Mouse (Mus musculus) testis, adult 2 months (tissue): ENCODE data around the gene Acd.

ENCODE experiments used
- CTCF ChIP-seq: fragments of 200-500 bp; IDR thresholded peaks from 2 replicates; pipeline ENCODE4 v1.5.1; 2012; ENCODE audit warnings: low read depth, mild to moderate bottlenecking, inconsistent platforms, low read length, moderate library complexity; ENCODE audit not compliant: control insufficient read depth, insufficient read depth, insufficient replicate concordance
- POLR2A ChIP-seq: fragments of 200-500 bp; IDR thresholded peaks from 2 replicates; pipeline ENCODE4 v1.6.1; 2012; ENCODE audit warnings: low read depth, mild to moderate bottlenecking, inconsistent platforms, low read length, moderate library complexity; ENCODE audit not compliant: control insufficient read depth

DNA sequence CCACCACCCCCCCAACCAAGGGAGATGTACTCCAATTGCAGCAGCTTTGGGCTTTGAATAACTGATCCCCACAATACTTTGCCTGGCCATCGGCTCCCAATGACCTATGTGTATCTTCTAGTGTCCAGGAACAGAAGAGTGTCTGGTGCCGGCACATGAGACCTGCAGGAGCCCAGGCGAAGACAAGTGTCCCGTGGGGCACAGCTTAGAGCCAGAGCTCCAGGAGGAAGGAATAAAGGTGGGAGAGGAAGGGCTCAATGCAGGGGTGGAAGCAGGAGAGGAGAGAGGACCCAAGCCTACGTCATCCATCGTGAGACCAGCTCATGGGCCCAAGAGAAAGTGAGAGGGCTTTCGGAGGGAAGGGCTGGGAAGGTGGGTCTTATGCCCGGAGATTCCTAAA lies 7.8 kb upstream of the Acd start:
- TF ChIP-seq POLR2A (no peak), CTCF (no peak)
